Mouse (Mus musculus): ENCODE data around the gene Pnpt1. TPM values are rescaled to one million over a fixed set of nuclear protein-coding genes. Genes with fewer than 3 reads are reported as not detected.

Pnpt1 gene
- 1.8 and 2.8 TPM in 2 replicates for polyA plus RNA-seq (2012; rRNA removed)

GRCm38 (mm10) chr11:29130385-29131355 lies at the start of gene Pnpt1:
TSS of gene Pnpt1 (plus strand) at chr11:29130744.

GRCm38 (mm10) chr11:29172563-29173124 lies 42.1 kb downstream of the Pnpt1 start, which contains the start of gene Ppp4r3b:
TSS of gene Ppp4r3b (plus strand) at chr11:29172890.

Other genes starting within 250 kb of the Pnpt1 start
- gene Ppp4r3b, start 42.1 kb downstream of the Pnpt1 start, polyA plus RNA-seq (2012; rRNA removed), result 0.71 and 2.4 TPM in 2 replicates
- gene Cfap36, start 116.7 kb downstream of the Pnpt1 start, polyA plus RNA-seq (2012; rRNA removed), result 0.36 and 0.37 TPM in 2 replicates
- 0.10 and 0.13 TPM in 2 replicates for gene Ccdc88a, start 242.9 kb downstream of the Pnpt1 start, polyA plus RNA-seq (2012; rRNA removed)